Mouse (Mus musculus) embryonic facial prominence, embryonic 13.5 days (tissue): ENCODE data around the gene Galr3. TPM values are rescaled to one million over a fixed set of nuclear protein-coding genes. Genes with fewer than 3 reads are reported as not detected.

ENCODE experiments used
- ATAC-seq: fragments of 200-750 bp; cut with Nextera tagmentation; 2 replicates; pipeline ENCODE4 v1.8.0; 2017; ENCODE audit warnings: low read depth; ENCODE audit not compliant: insufficient number of reproducible peaks, insufficient read depth, low FRiP score, low TSS enrichment
- H3K27ac ChIP-seq: fragments of 300-500 bp; sonication (generic); 2 replicates; pipeline ENCODE4 v1.5.1; 2015; ENCODE audit warnings: moderate library complexity, mild to moderate bottlenecking, inconsistent platforms
- H3K27me3 ChIP-seq: fragments of 300-500 bp; sonication (generic); 2 replicates; pipeline ENCODE4 v1.6.1; 2015; ENCODE audit warnings: mild to moderate bottlenecking, inconsistent platforms
- H3K36me3 ChIP-seq: fragments of 300-500 bp; sonication (generic); 2 replicates; pipeline ENCODE4 v1.6.1; 2015; ENCODE audit warnings: mild to moderate bottlenecking, inconsistent platforms
- H3K4me1 ChIP-seq: fragments of 300-500 bp; sonication (generic); 2 replicates; pipeline ENCODE4 v1.6.1; 2015; ENCODE audit warnings: inconsistent platforms
- H3K4me2 ChIP-seq: fragments of 300-500 bp; sonication (generic); 2 replicates; pipeline ENCODE4 v1.6.1; 2015; ENCODE audit warnings: moderate library complexity, mild to moderate bottlenecking, inconsistent platforms
- H3K4me3 ChIP-seq: fragments of 300-500 bp; sonication (generic); 2 replicates; pipeline ENCODE4 v1.5.1; 2015; ENCODE audit warnings: mild to moderate bottlenecking, inconsistent platforms
- H3K9ac ChIP-seq: fragments of 300-500 bp; sonication (generic); 2 replicates; pipeline ENCODE4 v1.6.1; 2015; ENCODE audit warnings: mild to moderate bottlenecking, inconsistent platforms
- H3K9me3 ChIP-seq: fragments of 300-500 bp; sonication (generic); 2 replicates; pipeline ENCODE4 v1.6.1; 2016; ENCODE audit warnings: inconsistent platforms
- WGBS: fragments of 180-500 bp; shearing (Covaris S2); methylation state at CpG from one replicate; pipeline ENCODE4 v1.1.7; 2015; ENCODE audit warnings: mixed read lengths; 5-methylcytosine and 5-hydroxymethylcytosine counted together
- polyA plus RNA-seq: library from polyadenylated mRNA; unstranded; fragments of >200 nt; fragmentation: Nextera tagmentation; extraction: Ambion mirVana; gene quantifications from 2 replicates; pipeline ENCODE4 v1.2.1, GENCODE M21; 2015

Galr3 gene
- polyA plus RNA-seq, 1 experiment from 2014 or later = not detected

- no peak overlapping the region for H3K27ac ChIP-seq
These were observed 2.8 kb upstream of the Galr3 start for GRCm38 (mm10) chr15:79038853-79039252.

DNA sequence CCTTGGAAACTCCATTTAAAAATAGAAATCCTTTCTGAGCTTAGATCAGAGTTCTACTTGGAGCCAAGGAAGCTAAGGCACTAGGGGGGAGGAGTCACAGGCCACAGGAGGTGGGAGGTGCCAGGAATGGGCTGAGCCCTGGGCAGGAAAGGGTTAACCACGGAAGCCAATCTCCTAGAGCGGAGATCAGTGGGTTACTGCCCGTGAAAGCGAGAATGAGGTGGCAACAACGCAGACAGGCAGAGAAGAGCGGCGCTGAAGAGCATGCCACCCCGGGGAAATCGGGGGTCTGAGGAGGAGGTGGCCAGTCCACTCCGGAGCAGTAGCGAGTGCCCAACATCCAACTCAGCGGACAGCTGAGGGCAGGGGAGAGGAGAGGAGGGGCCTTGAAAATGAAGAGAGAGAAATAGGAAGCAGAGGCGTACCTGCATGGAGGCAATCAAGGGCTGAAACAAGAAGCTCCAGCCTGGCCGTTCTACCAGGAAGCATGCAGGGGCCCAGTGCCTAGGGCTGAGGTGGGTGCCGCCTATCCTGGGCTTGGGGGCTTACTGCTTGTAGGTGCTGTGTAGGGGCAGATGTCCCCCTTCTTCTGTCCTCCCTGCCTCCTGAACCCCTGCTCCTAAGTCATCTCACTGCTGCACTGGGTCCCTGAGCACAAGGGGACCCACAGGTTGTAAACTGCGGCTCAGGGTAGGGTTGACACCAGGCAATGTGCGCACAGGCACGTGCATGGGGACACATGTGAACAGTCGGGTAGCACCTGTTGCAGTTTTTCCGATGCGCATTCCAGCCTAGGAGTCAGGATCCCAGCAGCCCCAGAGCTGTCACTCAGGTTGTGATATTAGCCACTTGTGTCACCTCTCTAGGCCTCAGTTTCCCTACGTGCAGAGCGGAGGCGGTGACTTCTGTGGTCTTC is 926 bp upstream of the Galr3 start:
- WGBS = 21% methylated on average over 24 of the region's 24 CpGs
- Histone ChIP-seq H3K27ac (no peak overlapping the region), H3K36me3 (peaks cover 19% of the 10 kb centered on the region), H3K4me1 (peaks cover 44% of the 10 kb centered on the region), H3K9ac (peak overlapping the region; percentile 61), H3K9me3 (no peaks in the 10 kb centered on the region), H3K27me3 (peaks cover 54% of the 10 kb centered on the region), H3K4me2 (peak overlapping the region; percentile 64), H3K4me3 (peak overlapping the region; percentile 35)
- no peak for ATAC-seq

More at GRCm38 (mm10) chr15:79038853-79039252, 2.8 kb upstream of the Galr3 start:
- Histone ChIP-seq H3K27me3 (peaks cover 41% of the 10 kb centered on the region), H3K4me3 (no peak overlapping the region), H3K4me2 (no peak overlapping the region), H3K36me3 (peaks cover 38% of the 10 kb centered on the region), H3K9ac (0 out of 2 replicates have a peak overlapping the region, but pooled peaks have one; percentile 16), H3K4me1 (peaks cover 44% of the 10 kb centered on the region), H3K9me3 (no peaks in the 10 kb centered on the region)
- peak; percentile 40; the same call in 1 of the 2 replicates for ATAC-seq
- 13% methylated on average over 7 of the region's 7 CpGs for WGBS

GRCm38 (mm10) chr15:79042721-79043491 is 1.2 kb downstream of the Galr3 start:
- under 1% methylated on average over 105 of the region's 105 CpGs for WGBS
- no peaks in the 10 kb centered on the region for H3K36me3 ChIP-seq
- H3K9me3 ChIP-seq = no peaks in the 10 kb centered on the region
- H3K9ac ChIP-seq = peak overlapping the region; percentile 72
- H3K27me3 ChIP-seq = peaks cover 54% of the 10 kb centered on the region
- peak overlapping the region; percentile 99 for H3K4me2 ChIP-seq
- H3K27ac ChIP-seq = no peak overlapping the region
- H3K4me3 ChIP-seq = peak overlapping the region; percentile 64
- no peak for ATAC-seq
- peaks cover 39% of the 10 kb centered on the region for H3K4me1 ChIP-seq

- H3K4me2 ChIP-seq = no peak overlapping the region
- peaks cover 53% of the 10 kb centered on the region for H3K27me3 ChIP-seq
- H3K27ac ChIP-seq = no peak overlapping the region
- H3K9ac ChIP-seq = no peak overlapping the region; the same call in 1 of the 2 replicates
- ATAC-seq = no peak
- 18% methylated on average over 4 of the region's 4 CpGs for WGBS
- H3K4me3 ChIP-seq = no peak overlapping the region
- H3K36me3 ChIP-seq = no peaks in the 10 kb centered on the region
- no peaks in the 10 kb centered on the region for H3K9me3 ChIP-seq
- H3K4me1 ChIP-seq = peaks cover 27% of the 10 kb centered on the region
These were observed 3.2 kb downstream of the Galr3 start for GRCm38 (mm10) chr15:79044837-79045236.

DNA sequence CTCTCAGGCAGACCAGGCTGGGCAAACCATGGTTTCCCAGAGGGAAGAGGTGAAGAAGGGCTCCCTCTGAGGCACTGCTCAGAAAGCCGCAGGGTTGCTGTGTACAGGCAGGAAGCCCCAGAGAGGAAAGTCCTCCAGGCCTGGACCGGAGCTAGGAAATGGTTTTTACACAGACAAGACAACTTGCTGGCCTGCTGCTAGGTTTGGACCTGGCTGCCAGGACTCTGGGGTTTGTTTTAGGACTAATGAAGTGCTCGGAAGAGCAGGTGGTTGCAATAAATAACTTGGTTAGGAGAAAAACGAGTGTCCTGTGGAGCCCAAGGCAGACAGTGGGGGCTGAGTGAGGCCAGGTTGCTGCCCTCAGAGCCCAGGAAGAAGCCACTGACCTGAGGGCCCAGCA is 6.5 kb downstream of the Galr3 start:
- Histone ChIP-seq H3K27ac (no peak overlapping the region), H3K27me3 (peaks cover 20% of the 10 kb centered on the region), H3K36me3 (peaks cover 10% of the 10 kb centered on the region), H3K9me3 (no peaks in the 10 kb centered on the region), H3K4me2 (no peak overlapping the region), H3K4me1 (peaks cover 10% of the 10 kb centered on the region), H3K9ac (no peak overlapping the region), H3K4me3 (no peak overlapping the region)
- 67% methylated on average over 4 of the region's 4 CpGs for WGBS
- ATAC-seq = no peak

GRCm38 (mm10) chr15:79050160-79050845 is 8.6 kb downstream of the Galr3 start:
- WGBS = 63% methylated on average over 9 of the region's 9 CpGs
- no peaks in the 10 kb centered on the region for H3K27me3 ChIP-seq
- no peaks in the 10 kb centered on the region for H3K9me3 ChIP-seq
- peaks cover 7% of the 10 kb centered on the region for H3K4me1 ChIP-seq
- H3K9ac ChIP-seq = no peak overlapping the region
- H3K27ac ChIP-seq = no peak overlapping the region
- H3K4me2 ChIP-seq = no peak overlapping the region
- no peak overlapping the region for H3K4me3 ChIP-seq
- 0 out of 2 replicates have a peak, but pooled peaks have one; percentile 9 for ATAC-seq
- peaks cover 31% of the 10 kb centered on the region for H3K36me3 ChIP-seq

GRCm38 (mm10) chr15:79050964-79051363 is 9.3 kb downstream of the Galr3 start:
- H3K4me1 ChIP-seq = peaks cover 7% of the 10 kb centered on the region
- H3K4me3 ChIP-seq = no peak overlapping the region
- H3K9ac ChIP-seq = no peak overlapping the region
- no peaks in the 10 kb centered on the region for H3K9me3 ChIP-seq
- peak overlapping the region; percentile 44; the same call in 1 of the 2 replicates for H3K27ac ChIP-seq
- WGBS = 83% methylated on average over 2 of the region's 2 CpGs
- ATAC-seq = no peak
- no peak overlapping the region for H3K4me2 ChIP-seq
- peaks cover 38% of the 10 kb centered on the region for H3K36me3 ChIP-seq
- H3K27me3 ChIP-seq = no peaks in the 10 kb centered on the region

DNA sequence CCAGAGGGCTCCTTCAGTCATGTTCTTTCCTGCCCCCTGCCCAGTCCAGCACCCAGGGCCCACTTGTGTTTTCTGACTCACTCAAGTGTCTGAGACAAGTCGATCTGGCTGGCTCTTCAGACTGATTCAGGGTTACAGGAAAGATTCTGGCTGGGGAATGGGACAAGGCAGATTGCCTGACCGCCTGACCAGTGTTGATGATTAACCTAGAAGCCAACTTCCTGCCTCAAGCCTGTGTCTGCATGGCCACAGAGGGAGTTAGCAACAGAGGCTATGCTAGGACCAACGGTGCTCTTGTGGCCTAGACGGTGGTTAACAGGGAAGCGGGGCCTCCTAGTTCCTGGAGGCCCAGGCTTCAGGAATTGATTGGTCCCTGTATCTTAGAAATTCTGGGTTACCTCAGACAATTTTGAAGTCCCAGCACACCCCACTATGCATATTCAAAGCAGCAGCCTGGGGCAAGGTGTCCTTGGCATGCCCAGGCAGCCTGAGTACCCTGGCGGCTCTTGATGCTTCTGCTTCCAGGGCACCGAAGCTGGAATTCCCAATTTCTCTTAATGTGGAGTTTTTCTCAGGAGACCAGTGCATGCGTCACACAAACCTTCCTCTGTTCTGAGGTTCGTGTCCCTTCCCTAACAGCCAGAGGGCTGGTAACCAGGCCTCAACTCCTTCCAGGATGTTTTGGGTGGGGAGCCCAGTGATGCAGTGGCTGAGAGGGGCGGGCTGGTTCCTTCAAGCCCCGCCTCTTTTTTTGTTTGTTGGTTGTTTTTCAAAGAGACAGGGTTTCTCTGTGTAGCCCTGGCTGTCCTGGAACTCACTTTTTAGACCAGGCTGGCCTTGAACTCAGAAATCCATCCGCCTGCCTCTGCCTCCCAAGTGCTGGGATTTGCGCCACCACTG is 10.0 kb downstream of the Galr3 start:
- no peaks in the 10 kb centered on the region for H3K9me3 ChIP-seq
- H3K4me3 ChIP-seq = no peak overlapping the region
- H3K27ac ChIP-seq = peak overlapping the region; percentile 44; the same call in 1 of the 2 replicates
- H3K4me1 ChIP-seq = peaks cover 7% of the 10 kb centered on the region
- H3K9ac ChIP-seq = 0 out of 2 replicates have a peak overlapping the region, but pooled peaks have one; percentile 40
- H3K27me3 ChIP-seq = no peaks in the 10 kb centered on the region
- 63% methylated on average over 13 of the region's 13 CpGs for WGBS
- no peak for ATAC-seq
- no peak overlapping the region for H3K4me2 ChIP-seq
- peaks cover 46% of the 10 kb centered on the region for H3K36me3 ChIP-seq

DNA sequence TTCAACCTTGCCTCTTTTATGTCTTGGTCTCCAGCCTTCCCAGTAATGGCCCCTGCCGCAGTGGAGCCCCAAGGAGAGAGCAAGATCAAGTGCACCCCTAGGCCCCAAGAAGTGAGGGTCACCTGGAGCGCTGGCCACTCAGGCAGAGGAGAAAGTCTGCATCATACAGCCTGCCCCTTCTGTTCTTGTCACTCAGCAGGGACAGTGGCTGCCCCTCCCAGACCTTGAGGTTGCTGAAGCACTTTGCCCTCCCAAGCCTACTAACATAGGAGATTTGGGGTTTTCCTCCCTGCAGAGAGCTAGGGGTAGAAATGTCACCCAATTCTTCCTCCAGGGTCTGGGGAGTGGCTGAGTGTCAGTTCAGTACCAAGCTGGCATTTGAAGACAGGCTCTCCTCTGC is 10.7 kb downstream of the Galr3 start:
- WGBS = 85% methylated on average over 2 of the region's 2 CpGs

GRCm38 (mm10) chr15:79056601-79057000 is 14.9 kb downstream of the Galr3 start:
- Histone ChIP-seq H3K27me3 (no peaks in the 10 kb centered on the region), H3K9me3 (no peaks in the 10 kb centered on the region), H3K9ac (no peak overlapping the region), H3K36me3 (peaks cover 87% of the 10 kb centered on the region), H3K4me3 (no peak overlapping the region), H3K4me1 (peaks cover 9% of the 10 kb centered on the region), H3K4me2 (no peak overlapping the region), H3K27ac (no peak overlapping the region)
- no peak for ATAC-seq
- 83% methylated on average over 7 of the region's 7 CpGs for WGBS

More for the DNA sequence above, 10.7 kb downstream of the Galr3 start:
- peaks cover 7% of the 10 kb centered on the region for H3K4me1 ChIP-seq
- H3K4me2 ChIP-seq = no peak overlapping the region
- H3K36me3 ChIP-seq = peaks cover 52% of the 10 kb centered on the region
- H3K9ac ChIP-seq = no peak overlapping the region
- no peak for ATAC-seq
- H3K9me3 ChIP-seq = no peaks in the 10 kb centered on the region
- no peak overlapping the region for H3K27ac ChIP-seq
- no peak overlapping the region for H3K4me3 ChIP-seq
- H3K27me3 ChIP-seq = no peaks in the 10 kb centered on the region
